Mouse (Mus musculus) left cerebral cortex, adult 2 months (tissue): ENCODE measurements around the gene Kcnh8. TPM values are rescaled to one million over a fixed set of nuclear protein-coding genes. Genes with fewer than 3 reads are reported as not detected.

ENCODE experiments used
- DNase-seq, 2 experiments: peaks; one replicate each; pipeline ENCODE4 v3.0.0; 2021 to 2022; ENCODE audit warnings: low spot score in 2 of 2, mixed read lengths in 1 of 2; ENCODE audit errors: extremely low spot score in 1 of 2
- H3K27ac ChIP-seq: fragments of 200-600 bp; 2 replicates; pipeline ENCODE4 v1.8.1; 2022
- H3K4me3 ChIP-seq: fragments of 200-600 bp; 2 replicates; pipeline ENCODE4 v1.8.1; 2022
- CTCF ChIP-seq: fragments of 200-600 bp; IDR thresholded peaks from 2 replicates; pipeline ENCODE4 v1.8.1; 2022; ENCODE audit warnings: antibody characterized with exemption, mild to moderate bottlenecking, moderate library complexity
- intact Hi-C: fragments of 180-260 bp; cut with DNase I; formaldehyde crosslinking; loops from one replicate; pipeline ENCODE4 v1.15.1; 2025
- long read RNA-seq, 2 experiments: library from polyadenylated mRNA; stranded (forward); transcript quantifications; one replicate each; pipeline ENCODE4 v2.0.0; 2021; ENCODE audit warnings: borderline mapping rate in 2 of 2
- total RNA-seq, 2 experiments: library from RNA; stranded (reverse); gene quantifications; 2 replicates each; pipeline ENCODE4 v1.2.3; 2021

Gene Kcnh8
- under 1 TPM; 0.59 to 0.87 TPM for total RNA-seq
- long read RNA-seq, experiment 1, full-length matches to known transcripts: 1 of 1 reads
- long read RNA-seq, experiment 1, partial matches to known transcripts: 0 of 1 reads
- long read RNA-seq, experiment 1, other reads (novel, unspliced or antisense): 0 of 1 reads
- long read RNA-seq, experiment 2: 0 reads

GRCm38 (mm10) chr17:52602093-52602780 is at the start of gene Kcnh8:
TSS of gene Kcnh8 (plus strand) at chr17:52602709.
- DNase-seq: peak; percentile 11 to 12
- intact Hi-C loops: no loop called here
- no peak; the same call in 1 of the 2 replicates for TF ChIP-seq CTCF
- H3K27ac ChIP-seq: no peak within 1 kb of the TSS
- H3K4me3 ChIP-seq: peak within 1 kb of the TSS; percentile 64

GRCm38 (mm10) chr17:52559961-52560720 is 42.4 kb upstream of the Kcnh8 start:
- Histone ChIP-seq H3K4me3 (no peak overlapping the region), H3K27ac (no peak overlapping the region)
- intact Hi-C loops: loop anchor here (2.0 to 5.0 kb wide), 2 partner anchors 829 to 1272 kb away; no protein-coding TSS in a partner anchor
- TF ChIP-seq CTCF: peak; percentile 90
- peak; percentile 55 to 59 for DNase-seq

- intact Hi-C loops: no loop called here
- Histone ChIP-seq H3K27ac (no peak overlapping the region), H3K4me3 (no peak overlapping the region)
- no peak for DNase-seq
- TF ChIP-seq CTCF: peak; percentile 36
These were observed 36.9 kb upstream of the Kcnh8 start for GRCm38 (mm10) chr17:52565467-52566155.

GRCm38 (mm10) chr17:52569584-52570270 is 32.8 kb upstream of the Kcnh8 start:
- no peak overlapping the region for H3K4me3 ChIP-seq
- TF ChIP-seq CTCF: peak; percentile 59
- intact Hi-C loops: loop anchor here (2.0 kb wide), 1 partner anchor 819 kb away; no protein-coding TSS in a partner anchor
- DNase-seq: no peak
- H3K27ac ChIP-seq: no peak overlapping the region

- Histone ChIP-seq H3K4me3 (no peak overlapping the region), H3K27ac (no peak overlapping the region)
- no peak for DNase-seq
- intact Hi-C loops: no loop called here
- no peak for TF ChIP-seq CTCF
These were observed 30.3 kb upstream of the Kcnh8 start for GRCm38 (mm10) chr17:52572229-52572628.

- intact Hi-C loops: no loop called here
- no peak overlapping the region for H3K4me3 ChIP-seq
- no peak for TF ChIP-seq CTCF
- no peak overlapping the region for H3K27ac ChIP-seq
- no peak for DNase-seq
These were observed 10.9 kb upstream of the Kcnh8 start for GRCm38 (mm10) chr17:52591503-52592194.

- no peak for TF ChIP-seq CTCF
- DNase-seq: no peak
- H3K27ac ChIP-seq: no peak overlapping the region
- intact Hi-C loops: no loop called here
- H3K4me3 ChIP-seq: no peak overlapping the region
These were observed 3.4 kb upstream of the Kcnh8 start for GRCm38 (mm10) chr17:52599141-52599540.

- Histone ChIP-seq H3K27ac (no peak overlapping the region; the same call in 1 of the 2 replicates), H3K4me3 (peak overlapping the region; percentile 64)
- TF ChIP-seq CTCF: no peak
- intact Hi-C loops: loop anchor here (2.0 kb wide), 1 partner anchor 878 kb away; the partner anchor contains the start of gene Rab5a
- DNase-seq: peak; percentile 68 to 77
These were observed 1.6 kb upstream of the Kcnh8 start for GRCm38 (mm10) chr17:52600882-52601371.

- TF ChIP-seq CTCF: no peak
- intact Hi-C loops: no loop called here
- Histone ChIP-seq H3K4me3 (peak overlapping the region; percentile 64), H3K27ac (no peak overlapping the region)
- no peak for DNase-seq
These were observed 267 bp downstream of the Kcnh8 start for GRCm38 (mm10) chr17:52602781-52603170.

GRCm38 (mm10) chr17:52603411-52603810 is 902 bp downstream of the Kcnh8 start:
- DNase-seq: no peak
- TF ChIP-seq CTCF: no peak
- intact Hi-C loops: no loop called here
- H3K4me3 ChIP-seq: no peak overlapping the region
- no peak overlapping the region for H3K27ac ChIP-seq

- intact Hi-C loops: no loop called here
- TF ChIP-seq CTCF: no peak
- no peak for DNase-seq
- Histone ChIP-seq H3K27ac (no peak overlapping the region), H3K4me3 (no peak overlapping the region)
These were observed 8.9 kb downstream of the Kcnh8 start for GRCm38 (mm10) chr17:52611382-52611781.
